ENCODE assay signal across 10 mouse cellular contexts in the genomic region with DNA sequence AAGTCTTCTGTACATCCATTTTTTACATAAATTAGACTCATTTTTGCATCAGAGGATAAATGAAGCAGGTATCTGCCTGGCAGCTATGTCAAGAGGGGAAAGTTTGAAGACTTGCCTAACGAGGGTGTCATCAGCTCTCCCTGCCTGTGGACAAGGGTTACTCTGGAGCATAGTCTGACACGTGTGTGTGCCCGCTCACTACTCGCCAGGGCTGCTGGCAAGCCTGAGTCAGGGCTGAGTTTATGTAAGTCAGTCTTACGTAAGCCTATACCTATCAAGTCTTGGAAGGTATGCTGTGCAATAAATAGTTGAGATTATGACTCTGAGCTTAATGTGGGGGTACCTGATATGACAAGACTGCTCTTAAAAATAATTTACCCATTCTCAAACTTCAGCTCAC. TPM values are rescaled to one million over a fixed set of nuclear protein-coding genes. Genes with fewer than 3 reads are reported as not detected.
DNase-seq lines count a peak whose midpoint lies in the region.
"Had no signal": no experiment of that assay in that cellular context is flagged by ENCODE, and none has a peak within 500 bp of the region (broad histone marks: within the 10 kb centered on the region; RNA-seq: fewer than 3 reads in every experiment).

No protein-coding gene starts in this region.

- 78% methylated on average over 5 of the region's 5 CpGs for WGBS in embryonic facial prominence, embryonic 10.5 days

- intact Hi-C loops in heart, postnatal 25 days (cut with DNase I): no loop called here

- H3K9me3 ChIP-seq in embryonic facial prominence, embryonic 10.5 days: peaks cover 6% of the 10 kb centered on the region

- DNase-seq in cerebellum, adult 18-20 months: peak; percentile 34 to 37
- DNase-seq in cerebellum, postnatal 4 days (ENCODE audit: low spot score in 2 of 2): no peak
- DNase-seq in heart, adult 9 months (ENCODE audit: low spot score in 2 of 2): peak; percentile 48 to 63
- DNase-seq in heart, postnatal 25 days (ENCODE audit: low spot score): no peak
- peak; percentile 88 for DNase-seq in adipocyte (ENCODE audit: low spot score)
- DNase-seq in cerebellum, postnatal 25 days: peak; percentile 29 to 35
- no peak for DNase-seq in left cerebral cortex, adult 11 months (ENCODE audit: low spot score)
- DNase-seq in embryonic facial prominence, embryonic 10.5 days (ENCODE audit: low spot score): no peak

- no peak overlapping the region for H3K4me3 ChIP-seq in embryonic facial prominence, embryonic 10.5 days
- H3K4me3 ChIP-seq: heart, embryonic 12.5 days; midbrain, embryonic 10.5 days had no signal

- H3K27me3 ChIP-seq in embryonic facial prominence, embryonic 10.5 days (replicated peaks; ENCODE audit: low read depth, poor library complexity, severe bottlenecking): 0 out of 2 replicates have a peak, but pooled peaks cover 4% of the 10 kb centered on the region

- no peaks in the 10 kb centered on the region for H3K36me3 ChIP-seq in embryonic facial prominence, embryonic 10.5 days (replicated peaks)
- H3K36me3 ChIP-seq: heart, embryonic 12.5 days; midbrain, embryonic 10.5 days had no signal

- H3K4me1 ChIP-seq in embryonic facial prominence, embryonic 10.5 days: peaks cover 37% of the 10 kb centered on the region

- no peak overlapping the region for H3K27ac ChIP-seq in embryonic facial prominence, embryonic 10.5 days (replicated peaks)

RNA-seq across cellular contexts. Expression of a gene that starts 19.2 kb away (rescaled TPM):
- total RNA-seq in heart, postnatal 25 days (2021): 100 to 1,000 TPM; 257 to 275 TPM
- polyA plus RNA-seq in embryonic facial prominence, embryonic 10.5 days (2016; fragmentation: Nextera tagmentation; extraction: Ambion mirVana): 2.1 and 2.3 TPM in 2 replicates

RNA-seq across cellular contexts. Expression of a gene that starts 59.4 kb away (rescaled TPM):
- 100 to 1,000 TPM; 121 to 134 TPM for total RNA-seq in heart, postnatal 25 days (2021)
- polyA plus RNA-seq in embryonic facial prominence, embryonic 10.5 days (2016; fragmentation: Nextera tagmentation; extraction: Ambion mirVana): 152 and 154 TPM in 2 replicates

Comparison
In these comparisons a context has a peak if more than half of its experiments do, and no peak if none do; other contexts are left out.
1. DNase-seq: peak in cerebellum, adult 18-20 months (2 of 2), heart, adult 9 months (2 of 2), adipocyte (single experiment) and cerebellum, postnatal 25 days (2 of 2); none in cerebellum, postnatal 4 days (0 of 2), heart, postnatal 25 days (single experiment), left cerebral cortex, adult 11 months (single experiment) and embryonic facial prominence, embryonic 10.5 days (single experiment).